Mouse (Mus musculus): ENCODE data around the gene Chsy1. TPM values are rescaled to one million over a fixed set of nuclear protein-coding genes. Genes with fewer than 3 reads are reported as not detected.

Gene Chsy1
- 38.6 and 48.2 TPM in 2 replicates for total RNA-seq (2023)

GRCm38 (mm10) chr7:66108961-66109854 lies at the start of gene Chsy1:
TSS of gene Chsy1 (plus strand) at chr7:66109515.

GRCm38 (mm10) chr7:66079364-66080230 lies 29.7 kb upstream of the Chsy1 start, which contains the start of gene Selenos:
TSS of gene Selenos (plus strand) at chr7:66079649.

Other genes with a start within 250 kb of the Chsy1 start
- gene Pcsk6, start 247.8 kb upstream of the Chsy1 start, total RNA-seq (2023), result 0.57 and 1.1 TPM in 2 replicates
- not detected in 2 replicates for gene Gm45213, start 65.9 kb upstream of the Chsy1 start, total RNA-seq (2023)
- gene Snrpa1, start 50.5 kb upstream of the Chsy1 start, total RNA-seq (2023), result 21.9 and 26.5 TPM in 2 replicates
- gene Selenos, start 29.9 kb upstream of the Chsy1 start, total RNA-seq (2023), result 35.6 and 37.5 TPM in 2 replicates

Data from neutrophil, adult 65 days (primary cell).